Mouse (Mus musculus) left cerebral cortex, postnatal 14 days (tissue): ENCODE measurements around the gene Gm28845. TPM values are rescaled to one million over a fixed set of nuclear protein-coding genes. Genes with fewer than 3 reads are reported as not detected.
"Not testable (repeated sequence)": the region's sequence is repeated elsewhere in the genome, so short reads cannot be mapped to it uniquely, and the experiment has no call there.

Source experiments
- DNase-seq, 2 experiments: peaks; one replicate each; pipeline ENCODE4 v3.0.0; 2021 to 2022; ENCODE audit warnings: low spot score in 2 of 2, mixed read lengths in 1 of 2
- intact Hi-C: fragments of 180-260 bp; cut with DNase I; formaldehyde crosslinking; loops from one replicate; pipeline ENCODE4 v1.15.1; 2025
- total RNA-seq, 2 experiments: library from RNA; stranded (reverse); gene quantifications; 2 replicates each; pipeline ENCODE4 v1.2.3; 2021

The Gm28845 gene
- total RNA-seq, 2 experiments from 2014 or later = not detected

DNA sequence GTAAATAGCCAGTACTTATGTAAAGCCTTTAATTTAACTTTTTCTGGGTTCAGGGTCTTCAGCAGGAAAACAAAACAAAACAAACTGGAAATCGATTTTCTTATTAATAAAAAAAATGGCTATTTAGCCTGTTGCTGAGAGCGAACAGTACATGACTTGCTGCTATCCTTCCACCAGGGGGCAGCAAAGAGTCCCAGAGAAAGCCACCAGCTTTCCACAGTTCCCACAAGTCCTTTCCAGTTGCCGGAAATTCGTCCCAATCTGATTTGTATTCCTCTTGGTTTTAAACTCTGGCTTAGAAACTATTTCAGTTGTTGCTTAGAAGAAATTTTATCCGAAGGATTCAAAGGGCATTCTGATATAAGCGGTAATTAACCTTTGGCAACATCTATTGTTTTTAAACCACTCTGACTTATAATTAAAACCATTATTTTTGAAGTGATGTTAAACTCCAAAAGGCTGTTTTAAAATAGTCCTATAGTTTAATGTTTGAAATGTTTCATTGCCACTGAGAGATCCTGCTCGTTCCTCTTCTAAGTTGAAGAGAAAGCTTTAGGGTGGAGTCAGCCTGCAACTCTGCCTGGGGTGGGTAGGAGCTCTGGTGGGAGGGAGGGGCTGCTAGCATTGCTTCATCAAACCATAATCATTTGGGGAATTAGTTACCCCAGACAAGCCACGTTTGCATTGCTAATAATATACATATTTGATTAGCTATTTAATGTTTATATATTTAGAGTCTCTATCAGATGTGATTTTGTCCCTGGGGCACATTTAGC lies 7.1 kb downstream of the Gm28845 start:
- intact Hi-C loops = loop anchor here (1.0 to 5.0 kb wide), 2 partner anchors 50 to 65 kb away; no protein-coding TSS in a partner anchor
- peak; percentile 80 to 82 for DNase-seq

DNA sequence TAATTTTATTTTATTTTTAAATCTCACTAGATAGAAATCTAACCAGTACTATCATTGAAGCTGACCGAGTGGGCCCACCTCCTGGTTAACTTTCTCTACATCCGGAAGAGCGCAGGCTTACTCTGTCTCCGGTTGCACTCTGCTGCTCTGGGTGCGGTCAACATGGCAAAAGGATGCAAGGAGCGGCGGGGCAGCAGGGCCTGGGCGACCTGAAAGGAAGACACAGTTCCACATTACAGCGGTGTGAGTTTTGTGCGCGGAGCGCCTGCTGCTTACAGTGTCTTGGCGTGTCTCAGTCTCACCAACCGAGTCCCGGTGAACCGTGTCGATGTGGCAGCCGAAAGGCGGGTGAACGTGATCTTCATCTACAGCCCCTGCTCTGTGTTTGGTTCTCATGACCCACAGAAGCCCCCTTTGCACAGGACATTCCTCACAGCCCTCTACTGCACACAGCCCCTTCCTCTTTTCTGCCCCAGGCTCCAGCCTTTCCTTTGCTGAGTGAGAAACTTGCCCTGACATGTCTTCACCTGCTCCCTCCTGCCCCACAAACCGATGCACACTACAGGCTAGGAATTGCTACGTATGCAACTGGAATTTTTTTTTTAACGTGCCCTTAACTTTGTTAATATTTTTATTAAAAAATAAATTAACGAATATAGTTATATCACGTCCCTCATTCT lies 9.5 kb downstream of the Gm28845 start:
- intact Hi-C loops = loop anchor here (5.0 kb wide), 1 partner anchor 52 kb away; no protein-coding TSS in a partner anchor
- DNase-seq = no peak

DNA sequence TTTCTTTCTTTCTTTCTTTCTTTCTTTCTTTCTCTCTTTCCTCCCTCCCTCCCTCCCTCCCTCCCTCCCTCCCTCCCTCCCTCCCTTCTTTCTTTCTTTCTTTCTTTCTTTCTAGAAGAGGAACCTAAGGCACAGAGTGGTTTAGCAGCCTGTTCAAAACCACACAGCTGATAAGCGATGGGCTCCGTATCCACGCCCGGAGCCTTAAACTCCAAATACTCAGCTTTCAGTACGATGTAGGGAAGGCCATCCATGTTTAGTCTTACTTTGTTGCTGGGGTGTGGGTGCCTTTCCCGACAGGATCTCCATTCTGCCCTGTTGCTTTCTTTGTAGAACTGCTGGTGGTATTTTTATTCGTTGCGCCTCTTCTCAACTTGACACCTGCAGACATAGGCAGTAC lies 10.2 kb downstream of the Gm28845 start:
- intact Hi-C loops = no loop called here
- DNase-seq = no peak

DNA sequence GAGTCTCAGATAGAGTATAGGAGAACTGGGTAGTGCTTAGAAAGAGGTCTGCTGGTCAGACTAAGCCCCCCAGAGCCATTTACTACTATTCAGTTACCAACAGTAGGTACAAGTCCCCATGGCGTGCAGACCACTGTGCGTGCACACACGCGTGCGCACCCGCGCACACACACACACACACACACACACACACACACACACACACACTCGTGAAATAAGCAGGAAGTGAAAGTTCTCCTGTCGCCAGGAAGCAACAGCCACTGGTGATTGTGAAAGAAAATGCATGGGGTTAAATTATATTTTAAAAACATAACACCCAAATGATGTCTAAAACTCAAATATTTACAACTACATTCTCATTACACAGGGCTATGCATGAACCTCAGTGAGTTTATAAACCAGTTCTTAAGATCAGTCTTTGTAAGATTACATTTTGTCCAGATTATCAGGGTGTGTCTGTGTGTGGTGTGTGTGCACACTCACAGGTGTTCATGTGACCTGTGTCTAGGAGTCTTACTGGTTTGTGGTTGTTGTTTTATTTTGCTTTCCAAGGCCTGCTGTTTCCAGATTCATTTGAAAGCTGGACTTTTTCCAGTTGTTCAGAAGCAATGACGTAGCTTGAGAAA lies 11.6 kb downstream of the Gm28845 start:
- no peak for DNase-seq
- intact Hi-C loops = no loop called here

- no peak for DNase-seq
- intact Hi-C loops = no loop called here
Observed at GRCm38 (mm10) chr1:65103273-65103672, 16.1 kb downstream of the Gm28845 start, which contains the start of gene Cryga. Gene Cryga (minus strand): TSS chr1:65103373.

DNA sequence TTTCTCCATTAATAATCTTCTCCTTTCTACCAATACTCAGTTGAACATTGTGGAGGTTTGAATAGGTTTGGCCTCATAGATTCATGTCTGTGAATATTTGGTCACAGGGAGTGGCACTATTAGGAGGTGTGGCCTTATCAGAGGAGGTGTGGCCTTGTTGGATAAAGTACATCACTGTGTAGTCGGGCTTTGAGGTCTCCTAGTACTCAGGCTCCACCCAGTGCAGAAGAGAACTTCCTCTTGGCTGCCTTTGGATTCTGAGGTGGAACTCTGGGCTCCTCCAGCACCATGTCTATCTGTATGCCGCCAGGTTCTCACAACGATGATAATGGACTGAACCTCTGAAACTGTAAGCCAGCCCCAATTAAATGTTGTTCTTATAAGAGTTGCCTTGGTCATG lies 22.4 kb downstream of the Gm28845 start:
- intact Hi-C loops = no loop called here
- DNase-seq = no peak

DNA sequence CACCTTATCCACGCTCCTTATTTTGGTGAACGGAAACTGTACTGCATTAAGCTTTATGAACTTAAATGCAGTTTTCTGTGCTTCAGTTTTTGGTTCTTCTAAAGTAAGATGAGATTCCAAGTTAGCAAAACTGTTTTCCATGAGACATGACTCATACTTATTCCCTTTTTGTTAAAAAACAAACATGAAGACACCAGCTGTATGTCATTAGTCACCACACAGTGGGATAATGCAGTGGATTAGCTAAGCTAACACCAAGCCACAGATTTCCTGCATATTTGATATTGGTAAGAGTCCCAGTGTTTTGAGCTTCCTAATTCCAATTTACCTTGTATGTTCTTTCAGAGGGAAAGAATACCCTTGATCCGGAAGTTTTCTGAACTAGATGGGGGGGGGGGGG lies 27.8 kb downstream of the Gm28845 start:
- DNase-seq = no peak
- intact Hi-C loops = no loop called here

DNA sequence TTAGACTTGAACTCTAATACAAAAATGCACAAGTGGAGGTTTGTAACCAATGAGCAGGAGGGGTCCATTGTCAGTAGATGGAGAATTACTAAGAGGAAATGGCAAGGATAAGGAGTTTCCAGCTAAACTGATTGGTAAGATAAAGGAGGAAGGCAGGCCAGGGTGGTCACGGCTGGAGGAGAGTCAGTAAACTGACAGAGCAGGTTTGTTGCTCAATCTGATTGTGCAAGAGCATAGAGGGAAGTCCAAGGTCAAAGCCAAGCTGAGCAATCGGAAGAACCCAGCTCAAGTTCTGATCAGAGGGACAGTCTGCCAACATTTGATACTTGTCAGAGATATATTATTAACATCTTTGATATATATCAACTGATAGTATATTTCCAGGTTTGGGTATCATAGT lies 29.0 kb downstream of the Gm28845 start:
- intact Hi-C loops = no loop called here
- DNase-seq = no peak

DNA sequence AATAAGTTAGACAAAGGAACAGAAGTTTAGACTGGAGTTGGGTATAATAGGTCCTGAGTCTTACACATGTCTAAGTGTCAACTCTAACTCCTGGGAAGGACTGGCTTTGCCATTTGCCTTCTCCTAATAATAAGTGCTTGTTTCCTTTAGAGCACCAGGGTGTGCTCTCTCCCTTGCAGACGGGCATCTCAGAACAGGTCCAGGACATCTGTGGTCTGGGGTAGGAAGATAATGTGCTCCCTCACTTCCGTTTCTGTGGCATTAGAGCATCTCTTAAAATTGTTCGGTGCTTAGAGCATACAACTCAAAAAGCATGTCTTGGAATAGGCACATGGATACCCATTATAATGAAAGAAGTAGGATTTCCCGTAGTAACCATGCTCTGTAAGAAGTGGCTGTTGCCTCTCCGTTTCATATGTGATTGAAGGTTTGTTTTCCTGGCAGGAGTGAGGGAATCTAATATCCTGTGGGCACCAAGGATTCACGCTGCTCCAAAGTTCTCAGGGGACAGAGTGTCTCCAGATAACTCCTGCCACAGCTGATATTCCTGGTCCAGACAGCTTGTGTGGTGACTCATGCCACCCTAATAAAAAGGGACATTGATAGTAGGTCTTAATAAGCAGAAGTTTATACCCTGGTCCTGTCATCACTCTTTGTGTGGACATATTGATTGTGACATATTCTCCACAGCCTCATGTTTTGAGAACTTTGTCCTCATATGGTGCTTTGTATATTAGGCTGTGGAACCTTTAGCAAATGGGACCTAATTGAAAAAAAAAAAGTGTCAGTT lies 30.6 kb downstream of the Gm28845 start:
- DNase-seq = no peak
- intact Hi-C loops = no loop called here

DNA sequence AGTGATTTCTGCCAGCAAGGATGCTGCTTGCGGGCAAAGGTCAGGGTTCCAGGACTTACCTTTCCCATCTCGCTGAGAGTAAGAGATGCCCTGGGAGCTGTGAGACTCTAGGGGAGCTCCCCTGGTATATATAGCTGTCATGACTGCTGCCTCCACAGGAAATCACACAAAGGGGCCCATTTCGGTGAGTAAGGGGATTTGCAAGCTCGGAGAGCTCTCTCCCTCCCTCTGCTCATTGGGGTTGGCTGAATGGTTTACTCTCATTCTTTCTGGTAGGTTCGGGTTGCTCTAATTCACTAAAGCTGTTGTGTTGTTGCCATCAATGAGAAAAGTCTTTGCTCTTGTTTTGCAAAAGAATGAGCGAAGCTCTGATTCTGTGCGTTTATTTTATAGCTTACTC lies 37.2 kb downstream of the Gm28845 start, which contains the start of gene Crygb:
TSS of gene Crygb (minus strand) at position 101 of the 400 bp plus-strand sequence.
- intact Hi-C loops = no loop called here
- no peak for DNase-seq

- no peak for DNase-seq
- intact Hi-C loops = loop anchor here (5.0 kb wide), 1 partner anchor 33 kb away; no protein-coding TSS in a partner anchor
Observed at GRCm38 (mm10) chr1:65075607-65076006, 43.8 kb downstream of the Gm28845 start.

GRCm38 (mm10) chr1:65073589-65073988 lies 45.8 kb downstream of the Gm28845 start, which contains the start of gene Crygc:
Gene Crygc (minus strand): TSS chr1:65073689.
- intact Hi-C loops = no loop called here
- no peak for DNase-seq

DNA sequence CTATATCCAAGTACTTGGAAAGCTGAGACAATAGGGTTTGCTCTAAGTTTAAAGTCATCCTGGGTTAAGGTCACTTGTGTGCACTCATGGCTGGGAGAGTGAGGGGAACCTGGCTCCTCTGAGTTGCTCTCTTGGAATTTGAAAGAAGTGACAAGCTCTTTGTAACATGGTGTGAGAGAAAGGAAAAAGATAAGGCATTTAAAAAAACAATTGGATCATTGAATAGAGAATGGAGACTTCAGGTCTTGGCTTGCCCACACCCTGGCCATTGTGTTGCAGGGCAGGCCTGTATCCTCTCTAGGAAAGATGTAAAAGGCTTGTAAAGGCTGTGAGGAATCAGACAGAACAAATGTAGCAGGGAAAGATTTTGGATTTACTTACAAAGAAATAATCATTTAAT lies 51.5 kb downstream of the Gm28845 start:
- DNase-seq = no peak
- intact Hi-C loops = no loop called here

DNA sequence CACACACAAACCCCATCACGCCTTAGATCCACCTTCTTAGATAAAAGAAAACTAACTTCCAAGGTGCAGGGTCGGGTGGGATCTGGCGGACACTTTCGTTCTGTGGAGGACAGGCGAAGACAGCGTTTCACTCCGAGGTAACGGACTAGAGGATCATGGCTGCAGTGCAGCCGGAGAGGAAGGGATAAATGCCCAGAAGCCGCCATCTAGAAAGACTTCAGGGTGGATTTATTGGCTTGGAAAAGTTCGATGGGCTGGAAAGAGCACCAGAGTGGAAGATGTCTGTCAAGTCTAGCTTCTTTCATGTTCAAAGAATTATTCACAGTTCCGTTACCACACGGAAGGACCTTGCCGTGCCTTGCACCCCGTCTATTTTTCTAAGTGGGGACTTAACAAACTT lies 55.2 kb downstream of the Gm28845 start:
- intact Hi-C loops = no loop called here

DNA sequence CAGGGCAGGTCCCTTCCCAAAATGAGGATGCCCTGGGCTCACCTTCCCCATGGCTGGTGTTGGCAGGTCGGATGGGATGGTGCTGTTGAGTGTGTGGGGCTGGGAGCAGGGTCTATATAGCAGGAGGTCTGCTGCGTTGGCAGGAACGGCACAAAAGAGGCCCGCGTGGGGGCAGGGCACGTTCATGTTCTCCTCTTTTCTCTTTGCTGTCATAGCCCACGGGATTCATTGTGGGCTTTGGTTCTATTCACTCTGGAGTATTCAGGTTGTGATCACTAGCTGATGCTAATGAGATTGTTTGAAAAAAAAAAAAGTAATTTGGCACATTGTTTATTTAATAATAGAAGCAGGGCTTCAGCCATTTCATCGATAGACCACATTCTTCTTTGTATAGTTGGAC lies 56.0 kb downstream of the Gm28845 start, which contains the start of gene Crygd:
TSS of gene Crygd (minus strand) at position 101 of the 400 bp plus-strand sequence.
- intact Hi-C loops = no loop called here
- no peak for DNase-seq

More for the DNA sequence above, 55.2 kb downstream of the Gm28845 start:
- DNase-seq = no peak

DNA sequence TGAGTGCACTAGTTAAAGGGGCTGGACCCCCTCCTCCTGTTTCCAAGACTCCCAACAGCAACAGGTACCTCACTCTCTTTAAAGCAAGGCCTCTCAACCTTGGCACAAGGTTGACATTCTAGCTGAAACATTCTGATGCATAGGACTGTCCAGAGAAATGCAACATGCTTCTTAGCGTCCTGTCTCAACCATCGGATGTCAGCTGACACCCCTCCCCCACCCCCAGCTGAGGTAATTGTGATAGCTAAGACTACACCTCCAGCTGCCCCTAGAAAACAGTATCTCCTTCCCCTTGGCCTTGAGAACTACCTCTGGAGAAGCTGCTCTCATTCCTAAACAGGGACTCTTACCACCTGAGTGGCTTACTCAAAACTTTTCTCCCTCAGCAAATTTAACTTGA lies 67.2 kb downstream of the Gm28845 start:
- no peak for DNase-seq
- intact Hi-C loops = no loop called here

DNA sequence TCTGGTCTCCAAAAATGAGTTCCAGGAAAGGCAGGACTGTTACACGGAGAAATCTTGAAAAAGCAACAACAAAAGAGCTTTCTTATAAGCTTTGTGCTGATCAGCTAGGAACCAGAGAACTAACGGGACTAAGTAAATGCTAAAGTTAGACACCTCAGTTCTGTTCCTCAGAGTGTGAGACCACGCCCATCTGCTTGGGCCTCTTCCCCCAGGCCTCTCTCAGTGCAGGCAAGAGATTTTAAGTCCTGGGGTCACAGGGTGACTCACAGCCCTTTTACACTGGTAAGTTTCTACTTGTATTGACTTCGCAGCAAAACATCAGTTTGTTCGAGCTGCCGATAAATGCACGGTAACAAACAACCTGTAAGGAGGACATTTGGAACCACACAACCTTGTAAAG lies 67.7 kb downstream of the Gm28845 start:
- DNase-seq = no peak
- intact Hi-C loops = no loop called here

GRCm38 (mm10) chr1:65050952-65051351 lies 68.4 kb downstream of the Gm28845 start, which contains the start of gene Cryge:
Gene Cryge (minus strand): TSS chr1:65051149.
- DNase-seq, intact Hi-C loops: not testable (repeated sequence)
